Mouse (Mus musculus): ENCODE measurements at regions not wholly inside any gene's neighbourhood (a gene's known extent, or its start where the extent isn't known, plus 50 kb on each side); places are given as distances from the start of the nearest gene placed in this dataset.
A peak's percentile ranks its signal among the peaks of the same experiment; 100 is the strongest.

- Histone ChIP-seq H3K9ac (replicated peaks; ENCODE audit: low read depth, low read length) (no peak overlapping the region), H3K4me1 (replicated peaks; ENCODE audit: control insufficient read depth, insufficient read depth, low read length) (peaks cover 34% of the 10 kb centered on the region), H3K4me3 (replicated peaks; ENCODE audit: low read length) (no peak overlapping the region), H3K9me3 (ENCODE audit: control insufficient read depth, low read length) (no peaks in the 10 kb centered on the region), H3K27me3 (replicated peaks; ENCODE audit: control insufficient read depth, insufficient read depth, low read length) (no peaks in the 10 kb centered on the region), H3K36me3 (ENCODE audit: control insufficient read depth, insufficient read depth) (no peaks in the 10 kb centered on the region), H3K27ac (ENCODE audit: low read length) (peak overlapping the region; percentile 6; the same call in 1 of the 2 replicates), H3K4me2 (ENCODE audit: low read length) (no peak overlapping the region)
- 41% methylated on average over 14 of the region's 14 CpGs for WGBS
- ATAC-seq, result no peak
Measured at GRCm38 (mm10) chr4:127413997-127414964, 56.3 kb upstream of the Gjb5 start.

Data from forebrain, embryonic 16.5 days (tissue).